Mouse (Mus musculus) left cerebral cortex, adult 8-10 months (tissue): ENCODE measurements around the gene Ggt6. TPM values are rescaled to one million over a fixed set of nuclear protein-coding genes. Genes with fewer than 3 reads are reported as not detected.

ENCODE experiments used
- DNase-seq, 2 experiments: peaks; one replicate each; pipeline ENCODE4 v3.0.0; 2022; ENCODE audit warnings: low spot score in 2 of 2
- microRNA-seq, 2 experiments: library from miRNA; unstranded; fragments of <30 nt; microRNA quantifications; one replicate each; pipeline ENCODE4 v1.2.0; 2022
- total RNA-seq, 4 experiments: library from RNA; stranded (reverse); gene quantifications; 2 replicates each; pipeline ENCODE4 v1.2.4; 2022

Gene Ggt6
- total RNA-seq, 4 experiments from 2014 or later = 0.23 TPM; not detected in 3

DNA sequence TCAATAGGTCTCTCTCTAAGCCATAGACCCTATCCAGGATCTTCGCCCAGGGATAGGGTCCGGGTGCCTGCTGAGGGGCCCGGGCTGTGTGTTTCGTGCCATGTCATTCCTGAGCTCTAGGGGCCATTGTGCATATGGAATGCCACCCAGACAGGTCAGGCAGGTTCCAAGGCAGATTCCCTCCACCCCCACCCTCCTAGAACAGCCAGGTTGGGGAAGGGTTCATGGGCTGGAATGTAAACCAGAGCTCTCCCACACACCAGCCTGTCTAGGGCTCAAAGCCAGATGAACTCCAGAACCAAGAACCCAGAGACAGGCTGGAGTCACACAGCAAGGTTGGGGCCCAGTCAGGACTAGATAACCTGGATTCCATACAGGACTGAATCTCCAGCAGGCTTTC lies 38.2 kb downstream of the Ggt6 start:
- no peak for DNase-seq

GRCm38 (mm10) chr11:72474926-72475325 lies 39.6 kb downstream of the Ggt6 start:
- DNase-seq = no peak

DNA sequence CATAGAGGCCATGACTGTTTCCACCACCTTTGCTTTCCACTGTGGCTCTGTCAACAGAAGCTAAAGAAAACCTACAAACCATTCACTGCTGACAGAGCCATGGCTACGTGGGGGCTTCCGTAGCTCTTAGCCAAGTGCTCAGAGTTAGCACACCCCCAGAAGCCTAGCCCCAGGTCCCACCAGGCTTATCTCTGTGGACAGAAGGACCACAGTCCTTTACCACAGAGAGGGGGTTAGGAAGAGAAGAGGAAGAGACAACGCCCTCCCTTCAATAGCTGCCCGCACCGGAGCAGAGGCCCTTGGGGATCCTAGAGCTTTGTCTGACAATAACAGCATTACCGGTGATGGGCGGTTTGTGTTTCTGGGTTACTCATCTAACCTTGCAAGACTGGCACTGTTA lies 40.1 kb downstream of the Ggt6 start:
- no peak for DNase-seq

DNA sequence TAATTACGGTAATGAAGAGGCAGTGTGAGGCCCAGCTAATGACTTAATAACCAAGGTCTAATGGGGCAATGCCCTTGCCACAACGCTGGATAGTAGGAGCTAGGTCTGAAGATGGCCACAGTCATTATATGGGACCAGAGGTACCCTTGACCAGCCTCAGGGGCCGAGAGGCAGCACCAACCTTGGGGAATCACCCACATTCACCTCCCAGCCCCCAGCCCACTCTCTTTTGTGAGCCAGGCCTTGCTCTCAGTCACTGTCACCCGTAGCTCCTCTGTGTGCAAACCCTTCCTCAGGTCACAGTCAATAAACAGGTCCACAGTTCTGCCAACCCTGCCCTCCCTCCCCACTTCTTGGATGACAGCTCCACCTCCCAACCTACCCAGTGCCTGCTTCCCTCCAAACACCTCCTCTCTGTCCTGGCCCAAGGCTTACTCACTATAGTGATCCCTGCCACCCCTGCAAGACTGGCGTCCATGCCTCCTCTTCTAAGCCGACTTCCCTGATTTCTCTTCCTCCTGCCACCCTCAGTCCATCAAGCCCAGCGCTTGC lies 40.8 kb downstream of the Ggt6 start:
- no peak for DNase-seq

DNA sequence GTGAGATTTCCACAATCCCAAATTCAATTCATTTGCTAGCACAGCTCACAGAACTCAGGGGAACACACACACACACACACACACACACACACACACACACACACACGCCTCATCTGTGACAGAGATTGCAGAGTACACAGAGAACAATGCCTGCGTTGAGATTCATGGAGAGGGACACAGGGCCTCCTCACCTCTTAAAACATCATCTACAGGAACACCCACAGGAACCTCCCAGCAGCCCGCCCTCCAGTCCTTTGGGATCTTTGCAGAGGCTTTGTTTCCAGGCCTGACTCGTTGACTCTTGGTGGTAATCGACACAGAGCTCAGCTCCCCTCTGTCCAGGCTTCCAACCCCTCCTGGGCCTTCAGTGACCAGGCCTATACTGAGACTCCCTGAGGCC lies 41.9 kb downstream of the Ggt6 start:
- DNase-seq = no peak

DNA sequence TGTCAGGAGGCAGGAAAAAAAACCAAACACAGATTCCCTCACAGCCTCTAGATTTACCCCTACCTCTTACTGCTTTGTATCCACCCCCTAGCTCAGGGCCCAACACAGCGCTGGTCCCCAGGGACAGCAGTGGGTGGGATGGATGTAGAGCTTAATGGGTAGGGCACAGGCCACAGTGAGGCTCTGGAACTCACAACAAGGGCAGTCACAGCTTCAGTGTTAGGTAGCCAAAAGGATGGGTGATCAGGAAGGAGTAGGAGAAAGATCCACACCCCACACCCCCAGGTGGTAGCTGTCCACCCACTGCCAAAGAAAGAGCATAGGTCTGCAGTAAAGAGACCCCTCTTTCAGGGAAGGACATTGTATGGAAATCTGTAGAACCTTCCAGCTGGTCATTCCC lies 42.3 kb downstream of the Ggt6 start:
- no peak for DNase-seq

- no peak for DNase-seq
These were observed 42.9 kb downstream of the Ggt6 start for GRCm38 (mm10) chr11:72478228-72478627.

- DNase-seq = no peak
These were observed 44.2 kb downstream of the Ggt6 start for GRCm38 (mm10) chr11:72479499-72479898.

- no peak for DNase-seq
These were observed 46.0 kb downstream of the Ggt6 start for GRCm38 (mm10) chr11:72481313-72481712.

DNA sequence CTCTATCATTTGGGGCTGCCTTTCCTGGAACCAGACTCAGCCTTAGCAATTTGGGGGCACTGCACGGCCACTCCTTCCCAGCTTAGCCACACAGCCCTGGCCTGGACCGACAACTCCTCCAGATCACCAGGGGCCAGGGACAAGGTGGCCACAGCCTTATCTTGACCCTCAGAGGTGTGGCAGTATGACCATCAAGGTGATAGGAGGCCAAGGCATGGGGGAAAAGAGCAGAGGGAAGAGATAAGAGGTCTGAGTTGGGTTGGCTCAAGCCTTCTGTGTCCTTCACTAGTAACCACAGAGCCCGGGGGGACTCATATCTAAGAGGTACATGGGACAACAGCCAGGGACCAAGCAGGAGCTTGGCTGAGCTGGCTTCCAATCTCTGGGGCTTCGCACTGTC lies 46.6 kb downstream of the Ggt6 start:
- no peak for DNase-seq

DNA sequence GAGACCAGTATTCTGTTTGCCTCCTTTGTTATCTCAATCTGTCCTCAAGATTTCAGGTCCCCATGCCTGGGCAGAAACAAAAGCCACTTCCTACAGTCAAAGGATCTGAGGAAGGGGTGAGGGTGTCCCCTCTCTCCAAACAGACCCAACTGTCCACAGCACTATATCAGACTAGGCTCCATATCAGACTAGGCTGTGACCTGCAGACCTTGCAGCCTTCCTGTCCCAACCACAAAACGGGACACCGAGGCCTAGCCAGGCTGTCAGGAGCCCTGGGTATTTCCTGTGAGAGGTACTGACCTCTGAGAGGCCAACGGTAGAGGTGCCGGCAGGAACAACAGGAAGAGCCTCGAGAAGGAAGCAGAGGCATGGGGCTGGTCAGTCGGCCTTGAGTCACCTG lies 49.2 kb downstream of the Ggt6 start:
- no peak for DNase-seq

DNA sequence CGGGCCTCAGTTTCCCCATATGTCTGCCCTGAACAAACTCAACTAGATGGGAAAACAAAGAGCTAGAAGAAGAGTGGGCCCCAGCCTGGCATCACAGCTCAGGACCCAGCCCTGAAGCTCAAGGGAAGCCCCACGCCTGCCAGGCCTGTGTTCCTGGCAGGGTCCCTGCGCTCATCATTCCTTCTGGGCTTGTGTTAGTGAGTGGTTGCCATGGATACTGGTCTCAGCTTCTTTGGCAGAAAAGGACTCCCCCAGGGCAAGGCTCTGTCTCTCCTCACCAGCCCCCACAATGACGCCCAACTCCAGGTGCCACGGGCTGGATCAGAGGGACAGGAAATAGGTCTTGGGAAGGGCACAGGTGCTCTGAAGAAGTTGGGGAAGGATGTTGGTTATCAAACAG lies 49.8 kb downstream of the Ggt6 start:
- peak in 1 of 2 experiments; percentile 43 for DNase-seq

DNA sequence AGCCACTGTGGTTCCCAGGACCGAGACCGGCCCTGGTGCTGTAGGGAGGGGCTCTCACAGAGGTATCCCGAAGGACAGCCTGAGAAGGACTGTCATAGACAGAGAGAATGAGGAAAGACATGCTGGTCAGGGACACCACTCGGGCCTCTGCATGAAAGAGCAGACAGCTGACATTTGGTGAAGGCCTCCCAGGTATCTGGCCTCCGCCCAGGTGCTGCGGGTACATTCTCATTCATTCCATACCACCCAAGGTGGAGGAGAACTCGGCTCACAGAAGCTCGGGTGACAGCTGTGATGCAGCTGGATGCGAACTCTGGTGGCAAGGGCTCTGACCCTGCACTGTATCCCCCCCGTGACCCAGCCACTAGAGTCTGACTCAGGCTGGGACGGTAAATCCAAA lies 50.6 kb downstream of the Ggt6 start:
- DNase-seq = no peak

- DNase-seq = no peak
These were observed 51.8 kb downstream of the Ggt6 start for GRCm38 (mm10) chr11:72487171-72487570.

GRCm38 (mm10) chr11:72487739-72488138 lies 52.4 kb downstream of the Ggt6 start:
- DNase-seq = no peak

Small RNA genes lying within 50 kb of the gene (microRNA-seq; reads per million reads assigned to microRNA genes)
- 0 reads per million in 2 experiments for gene Mir6338

Other genes starting within 250 kb of the Ggt6 start
- gene Gm43951, start 228.7 kb upstream of the Ggt6 start, total RNA-seq = 10 to 100 TPM in 2 of 4 experiments, 1 to 10 TPM in 2; 8.3 to 12.7 (median 10.1) TPM
- 10 to 100 TPM; 23.7 to 35.2 (median 28.0) TPM for gene 4933427D14Rik, start 228.1 kb upstream of the Ggt6 start, total RNA-seq
- gene Txndc17, start 228.0 kb upstream of the Ggt6 start, total RNA-seq = 10 to 100 TPM; 24.9 to 37.3 (median 30.2) TPM
- 10 to 100 TPM; 14.4 to 17.8 (median 15.2) TPM for gene Med31, start 219.9 kb upstream of the Ggt6 start, total RNA-seq
- 10 to 100 TPM; 15.6 to 18.8 (median 17.2) TPM for gene Slc13a5, start 168.3 kb upstream of the Ggt6 start, total RNA-seq
- gene Xaf1, start 133.9 kb upstream of the Ggt6 start, total RNA-seq = 10 to 100 TPM in 2 of 4 experiments, 1 to 10 TPM in 2; 5.6 to 11.8 (median 10.1) TPM
- gene Fbxo39, start 121.1 kb upstream of the Ggt6 start, total RNA-seq = not detected
- 1 to 10 TPM; 1.3 to 3.5 (median 2.5) TPM for gene Tekt1, start 73.1 kb upstream of the Ggt6 start, total RNA-seq
- gene Smtnl2, start 23.8 kb upstream of the Ggt6 start, total RNA-seq = 1 to 10 TPM in 2 of 4 experiments, under 1 TPM in 2; 0.89 to 2.9 (median 1.1) TPM
- 10 to 100 TPM; 48.1 to 54.6 (median 51.3) TPM for gene Mybbp1a, start 5.8 kb downstream of the Ggt6 start, total RNA-seq
- gene Spns2, start 54.4 kb downstream of the Ggt6 start, total RNA-seq = 10 to 100 TPM; 47.3 to 55.4 (median 51.1) TPM
- 1 to 10 TPM in 1 of 4 experiments, under 1 TPM in 3; 0.32 to 1.1 (median 0.68) TPM for gene Spns3, start 115.0 kb downstream of the Ggt6 start, total RNA-seq
- gene Ube2g1, start 171.8 kb downstream of the Ggt6 start, total RNA-seq = 10 to 100 TPM; 41.9 to 47.2 (median 44.4) TPM